Mouse (Mus musculus) hindbrain, embryonic 13.5 days (tissue): ENCODE results near the gene Nlrp4f. TPM values are rescaled to one million over a fixed set of nuclear protein-coding genes. Genes with fewer than 3 reads are reported as not detected.

Experiments used
- ATAC-seq: fragments of 200-750 bp; cut with Nextera tagmentation; 2 replicates; pipeline ENCODE4 v1.8.0; 2017; ENCODE audit warnings: moderate TSS enrichment; ENCODE audit not compliant: low FRiP score
- H3K27ac ChIP-seq: fragments of 300-500 bp; sonication (generic); 2 replicates; pipeline ENCODE4 v1.5.1; 2015; ENCODE audit warnings: inconsistent platforms, mild to moderate bottlenecking, moderate library complexity
- H3K27me3 ChIP-seq: fragments of 300-500 bp; sonication (generic); 2 replicates; pipeline ENCODE4 v1.6.1; 2015; ENCODE audit warnings: mild to moderate bottlenecking, inconsistent platforms
- H3K36me3 ChIP-seq: fragments of 300-500 bp; sonication (generic); 2 replicates; pipeline ENCODE4 v1.6.1; 2015; ENCODE audit warnings: mild to moderate bottlenecking, inconsistent platforms
- H3K4me1 ChIP-seq: fragments of 300-500 bp; sonication (generic); replicated peaks from 2 replicates; pipeline ENCODE4 v1.6.1; 2015; ENCODE audit warnings: inconsistent platforms
- H3K4me2 ChIP-seq: fragments of 300-500 bp; sonication (generic); 2 replicates; pipeline ENCODE4 v1.6.1; 2015; ENCODE audit warnings: inconsistent platforms, mild to moderate bottlenecking, moderate library complexity
- H3K4me3 ChIP-seq: fragments of 300-500 bp; sonication (generic); 2 replicates; pipeline ENCODE4 v1.5.1; 2015; ENCODE audit warnings: mild to moderate bottlenecking, inconsistent platforms
- H3K9ac ChIP-seq: fragments of 300-500 bp; sonication (generic); 2 replicates; pipeline ENCODE4 v1.6.1; 2015; ENCODE audit warnings: mild to moderate bottlenecking, inconsistent platforms
- H3K9me3 ChIP-seq: fragments of 300-500 bp; sonication (generic); 2 replicates; pipeline ENCODE4 v1.6.1; 2016; ENCODE audit warnings: inconsistent platforms
- WGBS: fragments of 180-500 bp; shearing (Covaris S2); methylation state at CpG from one replicate; pipeline ENCODE4 v1.1.7; 2015; 5-methylcytosine and 5-hydroxymethylcytosine counted together
- polyA plus RNA-seq: library from polyadenylated mRNA; unstranded; fragments of >200 nt; fragmentation: Nextera tagmentation; extraction: Ambion mirVana; gene quantifications from 2 replicates; pipeline ENCODE4 v1.2.1, GENCODE M21; 2015

Nlrp4f gene
- polyA plus RNA-seq, 1 experiment from 2014 or later: not detected

DNA sequence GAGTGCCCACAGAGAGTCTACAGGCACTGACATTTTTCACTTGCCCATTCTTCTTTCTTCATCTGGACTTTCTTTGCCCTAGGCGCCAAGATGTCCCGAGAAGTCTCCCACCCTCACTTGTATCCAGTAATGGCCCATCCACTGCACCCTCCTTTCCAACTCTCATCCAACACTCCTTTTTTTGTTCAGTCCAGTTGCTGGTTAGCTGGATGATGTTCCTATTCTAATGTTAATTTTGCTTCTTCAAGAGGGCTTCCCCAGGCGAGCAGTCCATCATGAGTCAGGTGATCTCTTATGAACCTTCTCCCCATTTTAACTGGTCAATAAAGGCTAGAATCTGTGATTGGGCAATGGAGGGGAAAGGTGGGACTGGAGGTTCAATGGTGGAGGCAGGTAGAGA is 31.7 kb downstream of the Nlrp4f start:
- no peaks in the 10 kb centered on the region for H3K27me3 ChIP-seq
- ATAC-seq: no peak
- H3K9me3 ChIP-seq: no peaks in the 10 kb centered on the region
- no peak overlapping the region for H3K4me3 ChIP-seq
- no peak overlapping the region for H3K27ac ChIP-seq
- H3K4me2 ChIP-seq: no peak overlapping the region
- WGBS: 81% methylated on average over 3 of the region's 3 CpGs
- no peak overlapping the region for H3K9ac ChIP-seq
- no peaks in the 10 kb centered on the region for H3K36me3 ChIP-seq
- no peaks in the 10 kb centered on the region for H3K4me1 ChIP-seq

DNA sequence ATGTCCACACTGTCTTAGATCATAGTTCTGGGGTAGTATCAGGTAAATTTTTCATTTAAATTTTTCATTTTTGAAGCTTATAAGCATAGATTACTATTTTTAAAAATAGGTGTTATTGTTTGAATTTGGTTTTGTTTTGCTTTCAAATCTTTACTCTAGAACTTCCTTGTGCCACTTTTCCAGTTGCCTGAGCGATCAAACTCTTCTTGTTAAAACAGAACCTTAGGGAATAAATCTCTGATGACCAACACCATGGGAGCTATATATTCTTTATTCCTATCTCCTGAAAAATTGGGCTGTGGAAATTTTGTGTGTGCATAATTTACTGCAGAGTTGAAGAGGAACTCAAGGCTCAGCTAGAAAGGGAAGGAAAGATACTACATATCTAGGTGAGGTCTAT is 55.8 kb downstream of the Nlrp4f start, which contains the start of gene Olfr466:
Olfr466 (plus strand) TSS at position 301 of the 400 bp plus-strand sequence.
- H3K4me1 ChIP-seq: no peaks in the 10 kb centered on the region
- WGBS: 77% methylated on average over 1 of the region's 1 CpGs
- H3K9ac ChIP-seq: no peak within 1 kb of the TSS
- H3K9me3 ChIP-seq: no peaks in the 10 kb centered on the region
- H3K27me3 ChIP-seq: no peaks in the 10 kb centered on the region
- H3K27ac ChIP-seq: no peak within 1 kb of the TSS
- ATAC-seq: no peak
- H3K4me2 ChIP-seq: no peak within 1 kb of the TSS
- no peaks in the 10 kb centered on the region for H3K36me3 ChIP-seq
- no peak within 1 kb of the TSS for H3K4me3 ChIP-seq

DNA sequence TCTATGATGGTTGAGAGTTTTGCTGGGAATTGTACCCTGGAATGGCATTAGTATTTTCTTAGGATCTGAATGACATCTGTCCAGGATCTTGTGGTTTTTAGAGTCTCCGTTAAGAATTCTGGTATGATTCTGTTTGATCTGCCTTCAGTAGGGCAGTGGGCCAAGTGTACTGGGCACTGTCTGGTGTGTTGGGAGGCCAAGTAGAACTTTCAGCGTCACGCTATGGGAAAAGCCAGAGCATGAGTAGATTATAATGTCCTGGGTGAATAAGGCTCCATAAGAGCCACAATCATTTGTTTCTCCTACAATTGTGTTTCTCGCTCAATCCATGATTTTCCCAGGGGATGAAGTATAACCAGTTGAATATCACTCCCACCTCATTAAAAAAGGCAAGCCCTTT is 68.0 kb downstream of the Nlrp4f start, which contains the start of gene Olfr465-ps1:
Olfr465-ps1 (plus strand) TSS at position 301 of the 400 bp plus-strand sequence.
- H3K4me3 ChIP-seq: no peak within 1 kb of the TSS
- H3K27ac ChIP-seq: no peak within 1 kb of the TSS
- no peak within 1 kb of the TSS for H3K4me2 ChIP-seq
- WGBS: 87% methylated on average over 4 of the region's 4 CpGs
- no peak for ATAC-seq
- H3K9me3 ChIP-seq: no peaks in the 10 kb centered on the region
- H3K9ac ChIP-seq: no peak within 1 kb of the TSS
- H3K36me3 ChIP-seq: no peaks in the 10 kb centered on the region
- H3K27me3 ChIP-seq: no peaks in the 10 kb centered on the region
- no peaks in the 10 kb centered on the region for H3K4me1 ChIP-seq

Other genes starting within 250 kb of the Nlrp4f start
- gene Spata31d1c, start 172.9 kb downstream of the Nlrp4f start, polyA plus RNA-seq: not detected in 2 replicates
- not detected in 2 replicates for gene Prss47, start 153.2 kb downstream of the Nlrp4f start, polyA plus RNA-seq
- 30.5 and 30.6 TPM in 2 replicates for gene Mfsd14b, start 93.0 kb downstream of the Nlrp4f start, polyA plus RNA-seq
- not detected in 2 replicates for gene Olfr465-ps1, start 67.9 kb downstream of the Nlrp4f start, polyA plus RNA-seq
- gene Olfr466, start 55.7 kb downstream of the Nlrp4f start, polyA plus RNA-seq: not detected in 2 replicates
- 0.14 and 0.16 TPM in 2 replicates for gene Gm10775, start 53.6 kb upstream of the Nlrp4f start, polyA plus RNA-seq
- gene Zfp369, start 72.8 kb upstream of the Nlrp4f start, polyA plus RNA-seq: 18.1 and 22.4 TPM in 2 replicates